Mouse (Mus musculus) left cerebral cortex, adult 18-20 months (tissue): Measurements from ENCODE around the gene Kcns3. TPM values are rescaled to one million over a fixed set of nuclear protein-coding genes. Genes with fewer than 3 reads are reported as not detected.

Experiments
- DNase-seq, 2 experiments: peaks; one replicate each; pipeline ENCODE4 v3.0.0; 2021 to 2022; ENCODE audit warnings: low spot score in 2 of 2, mixed read lengths in 1 of 2
- long read RNA-seq, 2 experiments: library from polyadenylated mRNA; stranded (forward); transcript quantifications; one replicate each; pipeline ENCODE4 v2.0.0; 2021
- total RNA-seq, 2 experiments: library from RNA; stranded (reverse); gene quantifications; 2 replicates each; pipeline ENCODE4 v1.2.3; 2021

Kcns3 gene
- 1 to 10 TPM; 8.5 to 8.6 TPM for total RNA-seq
- long read RNA-seq, experiment 1, transcript Kcns3-201 (3 exons, 2,933 nt): major isoform, 14 of 25 reads
- long read RNA-seq, experiment 1, transcript Kcns3-203 (3 exons, 2,314 nt): minor isoform, 8 of 25 reads
- long read RNA-seq, experiment 1, partial matches to known transcripts: 2 of 25 reads
- long read RNA-seq, experiment 1, other reads (novel, unspliced or antisense): 1 of 25 reads
- long read RNA-seq, experiment 2, transcript Kcns3-203 (3 exons, 2,314 nt): minor isoform, 5 of 14 reads
- long read RNA-seq, experiment 2, transcript Kcns3-201 (3 exons, 2,933 nt): major isoform, 8 of 14 reads
- long read RNA-seq, experiment 2, partial matches to known transcripts: 0 of 14 reads
- long read RNA-seq, experiment 2, other reads (novel, unspliced or antisense): 0 of 14 reads

GRCm38 (mm10) chr12:11151015-11151414, at the start of gene Kcns3:
Kcns3 (minus strand) TSS chr12:11151056.
- peak in 1 of 2 experiments; percentile 6 for DNase-seq

GRCm38 (mm10) chr12:11198551-11198950, 47.7 kb upstream of the Kcns3 start:
- no peak for DNase-seq

GRCm38 (mm10) chr12:11198026-11198425, 47.2 kb upstream of the Kcns3 start:
- no peak for DNase-seq

- DNase-seq: no peak
These were observed 46.0 kb upstream of the Kcns3 start for GRCm38 (mm10) chr12:11196830-11197229.

- peak; percentile 58 to 62 for DNase-seq
These were observed 45.3 kb upstream of the Kcns3 start for GRCm38 (mm10) chr12:11196142-11196597.

- DNase-seq: no peak
These were observed 44.2 kb upstream of the Kcns3 start for GRCm38 (mm10) chr12:11195031-11195430.

- DNase-seq: peak; percentile 84 to 93
These were observed 27.8 kb upstream of the Kcns3 start for GRCm38 (mm10) chr12:11178486-11179154.

GRCm38 (mm10) chr12:11177408-11178394, 26.8 kb upstream of the Kcns3 start:
- DNase-seq: no peak

- DNase-seq: no peak
These were observed 7.8 kb upstream of the Kcns3 start for GRCm38 (mm10) chr12:11158670-11159069.

- no peak for DNase-seq
These were observed 4.3 kb upstream of the Kcns3 start for GRCm38 (mm10) chr12:11155123-11155522.

- no peak for DNase-seq
These were observed 2.7 kb upstream of the Kcns3 start for GRCm38 (mm10) chr12:11153587-11153986.

GRCm38 (mm10) chr12:11150192-11150935, 492 bp downstream of the Kcns3 start:
- peak; percentile 6 for DNase-seq

- DNase-seq: peak; percentile 16 to 24
These were observed 1.2 kb downstream of the Kcns3 start for GRCm38 (mm10) chr12:11149421-11150191.

- no peak for DNase-seq
These were observed 1.8 kb downstream of the Kcns3 start for GRCm38 (mm10) chr12:11149121-11149420.

GRCm38 (mm10) chr12:11144894-11145293, 6.0 kb downstream of the Kcns3 start:
- DNase-seq: no peak

- DNase-seq: no peak
These were observed 18.4 kb downstream of the Kcns3 start for GRCm38 (mm10) chr12:11132418-11132817.

- DNase-seq: no peak
These were observed 21.7 kb downstream of the Kcns3 start for GRCm38 (mm10) chr12:11129188-11129587.

GRCm38 (mm10) chr12:11126186-11126759, 24.6 kb downstream of the Kcns3 start:
- DNase-seq: no peak

- DNase-seq: no peak
These were observed 49.3 kb downstream of the Kcns3 start for GRCm38 (mm10) chr12:11101565-11101964.
